Mouse (Mus musculus) stomach, embryonic 16.5 days (tissue): ENCODE measurements around the gene Dscam. TPM values are rescaled to one million over a fixed set of nuclear protein-coding genes. Genes with fewer than 3 reads are reported as not detected.

Source experiments
- ATAC-seq: fragments of 200-750 bp; cut with Nextera tagmentation; 2 replicates; pipeline ENCODE4 v1.8.0; 2017; ENCODE audit warnings: moderate number of reproducible peaks, moderate TSS enrichment; ENCODE audit not compliant: insufficient read depth, low FRiP score
- H3K27ac ChIP-seq: fragments of 300-500 bp; sonication (generic); 2 replicates; pipeline ENCODE4 v1.5.1; 2014; ENCODE audit warnings: low read length
- H3K27me3 ChIP-seq: fragments of 300-500 bp; sonication (generic); 2 replicates; pipeline ENCODE4 v1.6.1; 2014; ENCODE audit warnings: low read length, control low read depth, mixed read lengths; ENCODE audit not compliant: control insufficient read depth, insufficient read depth
- H3K36me3 ChIP-seq: fragments of 300-500 bp; sonication (generic); 2 replicates; pipeline ENCODE4 v1.6.1; 2014; ENCODE audit warnings: low read length; ENCODE audit not compliant: control insufficient read depth, insufficient read depth
- H3K4me1 ChIP-seq: fragments of 300-500 bp; sonication (generic); 2 replicates; pipeline ENCODE4 v1.6.1; 2014; ENCODE audit warnings: low read length, control low read depth, mixed read lengths; ENCODE audit not compliant: control insufficient read depth, insufficient read depth
- H3K4me2 ChIP-seq: fragments of 300-500 bp; sonication (generic); 2 replicates; pipeline ENCODE4 v1.6.1; 2014; ENCODE audit warnings: low read depth, low read length, mixed read lengths
- H3K4me3 ChIP-seq: fragments of 300-500 bp; sonication (generic); replicated peaks from 2 replicates; pipeline ENCODE4 v1.5.1; 2014; ENCODE audit warnings: mild to moderate bottlenecking, low read length
- H3K9ac ChIP-seq: fragments of 300-500 bp; sonication (generic); 2 replicates; pipeline ENCODE4 v1.6.1; 2014; ENCODE audit warnings: low read length
- H3K9me3 ChIP-seq: fragments of 300-500 bp; sonication (generic); replicated peaks from 2 replicates; pipeline ENCODE4 v1.6.1; 2016; ENCODE audit warnings: low read length, control low read depth; ENCODE audit not compliant: control insufficient read depth
- WGBS: fragments of 180-500 bp; shearing (Covaris S2); extraction: QIAGEN DNeasy Blood & Tissue Kit; methylation state at CpG from one replicate; pipeline ENCODE4 v1.1.7; 2014; 5-methylcytosine and 5-hydroxymethylcytosine counted together
- polyA plus RNA-seq: library from polyadenylated mRNA; unstranded; fragments of >200 nt; fragmentation: Nextera tagmentation; extraction: Ambion mirVana; gene quantifications from 2 replicates; pipeline ENCODE4 v1.2.1, GENCODE M21; 2015

Gene Dscam
- polyA plus RNA-seq, 1 experiment from 2014 or later: 0.10 TPM

GRCm38 (mm10) chr16:97141943-97142342 lies 28.6 kb downstream of the Dscam start:
- WGBS: 86% methylated on average over 1 of the region's 1 CpGs
- no peak for ATAC-seq

GRCm38 (mm10) chr16:97135003-97135827 lies 35.3 kb downstream of the Dscam start:
- ATAC-seq: no peak
- 79% methylated on average over 10 of the region's 10 CpGs for WGBS
- H3K9me3 ChIP-seq: no peaks in the 10 kb centered on the region
- no peak overlapping the region for H3K4me2 ChIP-seq
- H3K4me1 ChIP-seq: no peaks in the 10 kb centered on the region
- H3K9ac ChIP-seq: no peak overlapping the region
- no peaks in the 10 kb centered on the region for H3K27me3 ChIP-seq
- no peak overlapping the region for H3K27ac ChIP-seq
- H3K36me3 ChIP-seq: no peaks in the 10 kb centered on the region
- no peak overlapping the region for H3K4me3 ChIP-seq

More at GRCm38 (mm10) chr16:97141943-97142342, 28.6 kb downstream of the Dscam start:
- Histone ChIP-seq H3K4me1 (no peaks in the 10 kb centered on the region), H3K9me3 (no peaks in the 10 kb centered on the region), H3K4me3 (no peak overlapping the region), H3K36me3 (no peaks in the 10 kb centered on the region), H3K4me2 (no peak overlapping the region), H3K27me3 (no peaks in the 10 kb centered on the region), H3K27ac (no peak overlapping the region), H3K9ac (no peak overlapping the region)

GRCm38 (mm10) chr16:97127296-97127695 lies 43.3 kb downstream of the Dscam start:
- no peak for ATAC-seq
- no peaks in the 10 kb centered on the region for H3K36me3 ChIP-seq
- H3K27ac ChIP-seq: no peak overlapping the region
- no peak overlapping the region for H3K4me2 ChIP-seq
- 82% methylated on average over 2 of the region's 2 CpGs for WGBS
- H3K4me3 ChIP-seq: no peak overlapping the region
- H3K27me3 ChIP-seq: no peaks in the 10 kb centered on the region
- no peak overlapping the region for H3K9ac ChIP-seq
- H3K9me3 ChIP-seq: no peaks in the 10 kb centered on the region
- H3K4me1 ChIP-seq: no peaks in the 10 kb centered on the region

GRCm38 (mm10) chr16:97110028-97110427 lies 60.5 kb downstream of the Dscam start:
- ATAC-seq: no peak
- H3K27ac ChIP-seq: no peak overlapping the region
- no peak overlapping the region for H3K9ac ChIP-seq
- WGBS: 63% methylated on average over 4 of the region's 4 CpGs
- no peaks in the 10 kb centered on the region for H3K27me3 ChIP-seq
- H3K4me2 ChIP-seq: no peak overlapping the region
- no peak overlapping the region for H3K4me3 ChIP-seq
- no peaks in the 10 kb centered on the region for H3K9me3 ChIP-seq
- no peaks in the 10 kb centered on the region for H3K4me1 ChIP-seq
- no peaks in the 10 kb centered on the region for H3K36me3 ChIP-seq

- Histone ChIP-seq H3K4me2 (no peak overlapping the region), H3K4me1 (no peaks in the 10 kb centered on the region), H3K9me3 (no peaks in the 10 kb centered on the region), H3K36me3 (no peaks in the 10 kb centered on the region), H3K27me3 (no peaks in the 10 kb centered on the region), H3K27ac (no peak overlapping the region), H3K4me3 (no peak overlapping the region), H3K9ac (no peak overlapping the region)
- 71% methylated on average over 2 of the region's 2 CpGs for WGBS
- no peak for ATAC-seq
These were observed 65.3 kb downstream of the Dscam start for GRCm38 (mm10) chr16:97105266-97105665.

- H3K4me2 ChIP-seq: no peak overlapping the region
- no peaks in the 10 kb centered on the region for H3K4me1 ChIP-seq
- H3K9ac ChIP-seq: no peak overlapping the region
- no peaks in the 10 kb centered on the region for H3K36me3 ChIP-seq
- H3K9me3 ChIP-seq: no peaks in the 10 kb centered on the region
- H3K4me3 ChIP-seq: no peak overlapping the region
- ATAC-seq: no peak
- H3K27ac ChIP-seq: no peak overlapping the region
- WGBS: 57% methylated on average over 2 of the region's 2 CpGs
- H3K27me3 ChIP-seq: no peaks in the 10 kb centered on the region
These were observed 67.5 kb downstream of the Dscam start for GRCm38 (mm10) chr16:97103046-97103445.

- H3K4me3 ChIP-seq: no peak overlapping the region
- no peak overlapping the region for H3K4me2 ChIP-seq
- no peaks in the 10 kb centered on the region for H3K36me3 ChIP-seq
- no peak overlapping the region for H3K27ac ChIP-seq
- no peaks in the 10 kb centered on the region for H3K27me3 ChIP-seq
- WGBS: 49% methylated on average over 2 of the region's 2 CpGs
- no peaks in the 10 kb centered on the region for H3K9me3 ChIP-seq
- H3K9ac ChIP-seq: no peak overlapping the region
- no peaks in the 10 kb centered on the region for H3K4me1 ChIP-seq
- ATAC-seq: no peak
These were observed 70.5 kb downstream of the Dscam start for GRCm38 (mm10) chr16:97100091-97100490.

- H3K36me3 ChIP-seq: no peaks in the 10 kb centered on the region
- WGBS: 78% methylated on average over 5 of the region's 5 CpGs
These were observed 72.0 kb downstream of the Dscam start for GRCm38 (mm10) chr16:97098508-97098907.

GRCm38 (mm10) chr16:97096709-97097108 lies 73.8 kb downstream of the Dscam start:
- H3K36me3 ChIP-seq: no peaks in the 10 kb centered on the region
- H3K27me3 ChIP-seq: no peaks in the 10 kb centered on the region
- ATAC-seq: no peak
- no peak overlapping the region for H3K9ac ChIP-seq
- H3K4me3 ChIP-seq: no peak overlapping the region
- no peak overlapping the region for H3K4me2 ChIP-seq
- no peaks in the 10 kb centered on the region for H3K9me3 ChIP-seq
- 78% methylated on average over 2 of the region's 2 CpGs for WGBS
- H3K4me1 ChIP-seq: no peaks in the 10 kb centered on the region
- H3K27ac ChIP-seq: no peak overlapping the region

More at GRCm38 (mm10) chr16:97098508-97098907, 72.0 kb downstream of the Dscam start:
- no peak for ATAC-seq
- no peak overlapping the region for H3K27ac ChIP-seq
- H3K4me3 ChIP-seq: no peak overlapping the region
- H3K4me1 ChIP-seq: no peaks in the 10 kb centered on the region
- H3K9ac ChIP-seq: no peak overlapping the region
- H3K27me3 ChIP-seq: no peaks in the 10 kb centered on the region
- H3K4me2 ChIP-seq: no peak overlapping the region
- H3K9me3 ChIP-seq: no peaks in the 10 kb centered on the region
